Mouse (Mus musculus) lung, postnatal 10 days (tissue): Measurements from ENCODE around the gene Ptcd2.

ENCODE experiments used
- DNase-seq: peaks from one replicate; pipeline ENCODE4 v3.0.0; 2021

Gene Ptcd2

GRCm38 (mm10) chr13:99299921-99300320, 44.6 kb downstream of the Ptcd2 start:
- DNase-seq, result peak; percentile 22

DNA sequence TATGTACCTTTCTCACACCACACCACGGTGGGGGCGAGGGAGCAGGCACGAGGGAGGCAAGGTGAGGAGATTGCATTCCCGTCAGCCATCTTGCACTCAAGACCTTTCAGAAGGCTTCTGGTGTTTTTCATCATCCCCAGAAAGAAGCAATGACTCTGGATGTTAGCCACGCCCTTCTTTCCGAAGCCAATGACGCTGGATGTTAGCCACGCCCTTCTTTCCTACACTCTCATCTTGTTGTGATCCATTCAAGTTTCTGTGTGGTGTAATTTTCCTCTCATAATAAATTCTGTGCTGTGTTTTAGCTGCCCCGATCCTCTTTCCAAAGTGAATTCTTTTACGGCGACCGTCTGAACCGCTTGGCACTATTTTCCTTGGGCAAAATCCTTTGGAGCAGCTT, 50.3 kb downstream of the Ptcd2 start:
- DNase-seq, result no peak

DNA sequence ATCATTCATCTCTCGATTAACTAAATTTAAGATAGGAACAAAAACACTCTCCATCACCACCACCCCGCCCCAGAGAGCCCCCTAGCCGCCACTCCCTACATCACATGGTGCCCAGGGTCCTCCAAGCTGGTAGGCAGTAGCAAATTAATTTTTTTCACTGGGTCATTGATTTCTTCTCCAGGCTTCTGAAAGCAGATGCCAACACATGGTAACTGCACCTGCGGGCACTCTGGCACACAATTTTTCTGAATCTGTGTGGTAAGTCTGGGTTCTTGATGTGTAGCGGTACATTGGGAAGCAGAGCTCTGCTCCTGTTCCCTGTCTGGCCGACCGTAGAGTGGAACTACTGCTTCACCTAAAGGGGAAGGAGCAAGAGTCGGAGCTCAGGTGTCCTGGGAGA, 53.7 kb downstream of the Ptcd2 start:
- no peak for DNase-seq

DNA sequence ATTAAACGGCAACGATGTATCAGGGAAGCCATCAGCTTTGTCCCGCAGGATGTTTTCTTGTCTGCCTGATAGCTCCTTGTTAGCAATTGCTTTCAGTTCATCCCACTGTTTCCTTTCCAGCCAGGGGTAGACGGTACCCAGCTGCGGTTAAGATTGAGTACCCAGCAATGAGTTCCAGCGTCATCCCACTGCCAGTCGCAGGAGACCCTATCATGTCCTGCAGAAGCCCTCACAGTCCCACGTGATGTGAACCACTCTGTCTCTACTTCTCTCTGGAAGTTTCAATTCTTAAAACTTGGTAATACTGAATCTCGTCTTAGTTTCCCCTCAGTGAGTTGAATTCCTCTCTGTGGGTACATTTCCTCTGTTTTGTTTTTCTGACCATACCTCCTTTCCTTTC, 56.7 kb downstream of the Ptcd2 start:
- DNase-seq, result no peak

DNA sequence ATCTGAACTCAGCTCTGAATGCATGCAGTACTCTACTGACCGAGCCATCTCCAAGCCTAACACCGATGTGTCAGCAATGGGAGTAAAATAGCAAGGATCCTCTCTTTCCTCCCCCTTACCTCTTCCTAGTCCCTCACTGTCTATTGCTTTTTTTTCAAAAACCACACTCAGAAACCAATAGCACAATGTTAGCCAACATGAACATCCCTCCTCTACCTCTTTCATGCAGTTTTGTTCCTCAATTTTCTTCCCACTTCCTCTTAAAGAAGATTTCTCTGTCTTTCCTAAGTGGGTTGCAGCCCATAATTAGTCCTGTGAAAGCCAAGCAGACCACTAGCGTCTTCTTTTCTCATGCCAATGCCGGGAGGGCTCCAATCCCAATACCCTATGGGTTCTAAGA, 57.3 kb downstream of the Ptcd2 start:
- no peak for DNase-seq

- DNase-seq, result no peak
Observed at GRCm38 (mm10) chr13:99285241-99285640, 59.3 kb downstream of the Ptcd2 start.

DNA sequence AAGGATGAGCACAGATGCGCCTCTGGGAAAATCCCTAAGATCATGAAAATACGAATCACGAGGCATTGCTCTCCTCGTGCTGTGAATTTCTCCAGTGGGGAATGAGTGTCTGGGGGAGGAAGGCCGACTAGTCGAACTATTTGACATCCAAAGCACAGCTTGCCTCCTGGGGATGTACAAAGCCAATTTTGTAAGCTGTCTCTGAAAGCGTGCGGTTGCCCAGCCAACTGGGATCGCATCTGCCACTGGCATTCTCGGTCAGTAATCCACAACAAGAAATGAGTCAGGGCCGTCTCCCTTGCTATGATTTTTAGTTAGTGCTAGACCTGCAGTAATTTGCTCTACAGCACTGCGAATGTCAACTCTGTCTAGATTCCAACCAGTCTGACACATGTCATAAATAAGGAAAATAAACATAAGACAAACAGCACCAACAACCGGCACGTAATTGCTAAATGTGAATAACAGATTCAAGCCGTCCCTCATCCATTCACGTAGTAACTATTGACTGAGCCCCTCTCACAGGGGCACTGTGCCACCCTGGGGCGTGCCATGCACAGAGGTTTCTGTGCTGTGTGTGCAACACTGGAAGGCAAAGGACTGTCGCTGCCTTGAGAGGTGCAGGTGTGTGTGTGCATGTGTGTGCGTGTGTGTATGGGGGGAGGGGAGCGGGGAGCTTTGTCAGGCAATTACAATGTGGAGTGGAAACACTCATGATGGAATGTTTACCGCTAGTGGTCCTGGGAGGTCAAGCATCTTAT, 59.9 kb downstream of the Ptcd2 start:
- DNase-seq, result no peak

DNA sequence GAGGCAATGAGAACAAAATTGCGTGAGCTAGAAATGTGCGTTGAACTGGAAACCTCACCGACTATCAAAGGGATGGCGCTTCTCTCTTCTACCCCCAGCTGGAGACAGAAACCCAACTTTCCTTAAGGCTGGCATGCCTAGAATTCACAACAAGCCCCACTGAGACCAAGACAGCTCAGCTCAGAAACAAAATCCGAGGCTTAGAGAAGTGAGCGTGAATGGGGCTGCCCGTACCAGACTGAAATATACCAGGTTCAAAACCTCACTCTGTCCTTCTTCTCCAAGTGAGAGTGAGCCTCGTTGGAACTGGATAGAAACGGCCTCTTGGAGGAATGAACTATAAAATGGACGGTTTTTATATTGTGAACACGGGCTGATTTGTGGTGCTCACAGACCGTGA, 60.6 kb downstream of the Ptcd2 start:
- DNase-seq, result no peak

GRCm38 (mm10) chr13:99282961-99283360, 61.5 kb downstream of the Ptcd2 start:
- DNase-seq, result no peak

DNA sequence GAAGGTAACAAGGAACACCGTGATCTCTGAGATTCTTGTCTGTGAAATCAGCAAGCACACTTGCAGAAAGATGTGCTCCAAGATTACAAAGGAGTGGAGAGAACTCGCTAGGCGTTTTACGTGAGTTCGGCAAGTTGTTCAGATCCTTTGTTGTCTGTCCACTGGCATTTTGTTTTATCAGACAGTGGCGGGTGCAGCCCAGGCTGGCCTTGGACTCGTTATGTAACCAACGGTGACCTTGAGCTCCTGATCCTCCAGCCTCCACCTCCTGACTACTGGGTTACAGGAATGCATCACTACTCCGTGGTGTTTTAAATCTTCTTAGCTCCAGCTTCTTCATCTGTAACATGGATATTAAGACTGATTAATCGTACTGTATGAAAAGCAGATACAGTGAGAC, 65.2 kb downstream of the Ptcd2 start:
- no peak for DNase-seq

DNA sequence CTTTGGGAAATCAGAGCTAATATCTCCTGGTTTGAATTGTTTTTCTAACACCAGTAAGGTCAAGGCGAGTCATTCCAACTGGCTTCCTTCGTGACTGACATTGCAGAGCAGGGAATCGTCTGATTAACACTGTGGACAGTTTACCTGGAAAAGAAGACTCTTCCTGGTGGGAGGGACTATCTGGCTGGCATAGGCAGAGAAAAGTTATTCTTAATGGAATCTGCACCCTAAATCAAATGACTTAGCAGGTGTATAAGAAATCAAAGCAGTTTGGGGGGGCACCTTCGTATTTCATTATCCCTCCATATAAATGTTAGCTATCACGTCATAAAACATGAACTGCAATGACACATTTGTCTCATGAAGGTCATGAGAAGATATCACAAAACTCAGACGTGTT, 66.0 kb downstream of the Ptcd2 start:
- DNase-seq, result no peak

DNA sequence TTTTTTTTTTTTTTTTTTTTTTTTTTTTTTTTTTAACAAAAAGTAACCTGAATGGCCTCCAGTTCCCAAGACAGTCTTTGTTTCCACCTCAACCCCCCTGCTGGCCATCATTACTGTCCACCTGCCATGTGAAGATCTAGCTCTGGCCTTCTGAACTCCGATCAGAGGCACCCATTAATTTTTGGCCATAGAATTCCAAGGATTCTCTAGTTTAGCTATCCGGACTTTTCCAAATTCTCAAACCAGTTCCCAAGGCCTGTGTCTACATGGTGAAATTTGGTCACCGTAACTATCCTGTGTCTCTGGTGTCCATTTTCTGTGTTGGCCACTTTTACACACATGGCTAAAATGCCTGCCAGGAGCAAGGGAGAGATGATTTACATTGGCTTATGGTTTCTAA, 67.0 kb downstream of the Ptcd2 start:
- DNase-seq, result no peak

DNA sequence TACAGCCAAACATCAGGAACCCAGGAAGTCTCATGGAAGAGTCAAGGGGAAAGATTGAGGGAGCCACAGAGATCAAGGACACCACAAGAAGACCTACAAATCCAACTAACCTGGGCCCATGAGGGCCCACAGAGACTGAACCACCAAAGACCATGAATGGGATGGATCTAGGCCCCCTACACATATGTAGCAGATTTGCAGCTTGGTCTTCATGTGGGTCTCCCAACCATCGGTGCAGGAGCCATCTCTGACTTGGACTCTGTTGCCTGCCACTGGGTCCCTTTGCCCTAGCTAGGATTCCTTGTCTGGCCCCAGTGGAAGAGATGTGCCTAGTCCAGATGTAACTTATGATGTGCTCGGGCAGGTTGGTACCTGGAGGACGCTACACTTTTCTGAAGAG, 72.5 kb downstream of the Ptcd2 start:
- no peak for DNase-seq
